Mouse (Mus musculus) liver, postnatal 0 days (tissue): ENCODE results near the gene Foxo6. TPM values are rescaled to one million over a fixed set of nuclear protein-coding genes. Genes with fewer than 3 reads are reported as not detected.

Experiments used
- ATAC-seq: fragments of 200-750 bp; cut with Nextera tagmentation; 2 replicates; pipeline ENCODE4 v1.8.0; 2017; ENCODE audit warnings: mild to moderate bottlenecking, moderate library complexity
- DNase-seq: peaks from one replicate; pipeline ENCODE4 v3.0.0-alpha.2; 2016
- H3K27ac ChIP-seq: fragments of 300-500 bp; sonication (generic); 2 replicates; pipeline ENCODE4 v1.5.1; 2014; ENCODE audit warnings: antibody characterized with exemption, moderate library complexity, mild to moderate bottlenecking, low read depth
- H3K27me3 ChIP-seq: fragments of 300-500 bp; sonication (generic); 2 replicates; pipeline ENCODE4 v1.6.1; 2014; ENCODE audit warnings: low read length, control low read depth, mixed read lengths; ENCODE audit not compliant: insufficient read depth
- H3K36me3 ChIP-seq: fragments of 300-500 bp; sonication (generic); replicated peaks from 2 replicates; pipeline ENCODE4 v1.6.1; 2014; ENCODE audit warnings: mild to moderate bottlenecking, control low read depth, low read length, moderate library complexity, mixed read lengths; ENCODE audit not compliant: insufficient read depth
- H3K4me1 ChIP-seq: fragments of 300-500 bp; sonication (generic); 2 replicates; pipeline ENCODE4 v1.6.1; 2014; ENCODE audit warnings: antibody characterized with exemption, mild to moderate bottlenecking, control low read depth; ENCODE audit not compliant: insufficient read depth
- H3K4me2 ChIP-seq: fragments of 300-500 bp; sonication (generic); 2 replicates; pipeline ENCODE4 v1.6.1; 2014; ENCODE audit warnings: low read depth, mild to moderate bottlenecking, low read length, moderate library complexity, mixed read lengths
- H3K4me3 ChIP-seq: fragments of 300-500 bp; sonication (generic); 2 replicates; pipeline ENCODE4 v1.5.1; 2014; ENCODE audit warnings: low read depth, low read length
- H3K9ac ChIP-seq: fragments of 300-500 bp; sonication (generic); replicated peaks from 2 replicates; pipeline ENCODE4 v1.6.1; 2014; ENCODE audit warnings: mild to moderate bottlenecking, moderate library complexity
- H3K9me3 ChIP-seq: fragments of 300-500 bp; sonication (generic); 2 replicates; pipeline ENCODE4 v1.6.1; 2016; ENCODE audit warnings: mild to moderate bottlenecking, control low read depth, low read length, mixed read lengths
- CTCF ChIP-seq: sonication (generic); IDR thresholded peaks from 2 replicates; pipeline ENCODE4 v1.5.1; 2016; ENCODE audit warnings: antibody characterized with exemption, low read depth
- EP300 ChIP-seq: IDR thresholded peaks from 2 replicates; pipeline ENCODE4 v1.6.1; 2016; ENCODE audit warnings: antibody characterized with exemption, low read depth, mild to moderate bottlenecking
- WGBS: fragments of 180-500 bp; shearing (Covaris S2); extraction: QIAGEN DNeasy Blood & Tissue Kit; methylation state at CpG from one replicate; pipeline ENCODE4 v1.1.7; 2014; ENCODE audit not compliant: insufficient replicate concordance; 5-methylcytosine and 5-hydroxymethylcytosine counted together
- polyA plus RNA-seq: library from polyadenylated mRNA; unstranded; fragments of >200 nt; fragmentation: Nextera tagmentation; extraction: Ambion mirVana; gene quantifications from 2 replicates; pipeline ENCODE4 v1.2.1, GENCODE M21; 2015

Foxo6 gene
- polyA plus RNA-seq, 1 experiment from 2014 or later: not detected

DNA sequence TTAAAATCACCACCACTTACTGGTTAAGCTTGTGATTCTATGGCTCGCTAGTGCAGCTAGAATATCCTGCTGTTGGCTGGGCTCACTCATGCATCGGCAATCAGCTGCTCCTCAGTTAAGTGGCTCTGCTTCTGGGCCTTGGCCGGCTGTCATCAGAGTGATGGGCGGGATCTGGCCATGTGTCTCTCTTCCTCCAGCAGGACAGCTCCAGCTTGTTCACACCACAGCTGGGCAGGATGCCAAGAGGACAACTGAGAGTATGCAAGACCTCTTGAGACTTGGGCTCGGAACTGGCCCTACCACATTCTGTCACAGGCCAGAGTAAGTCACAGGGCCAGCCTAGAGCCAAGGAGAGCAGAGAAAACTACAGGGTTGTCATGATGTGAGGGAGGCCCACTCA is 39.7 kb downstream of the Foxo6 start:
- Histone ChIP-seq H3K4me2 (no peak overlapping the region), H3K9ac (no peak overlapping the region), H3K4me1 (no peaks in the 10 kb centered on the region), H3K4me3 (no peak overlapping the region), H3K27me3 (no peaks in the 10 kb centered on the region), H3K9me3 (no peaks in the 10 kb centered on the region), H3K36me3 (no peaks in the 10 kb centered on the region), H3K27ac (no peak overlapping the region)
- 58% methylated on average over 5 of the region's 5 CpGs for WGBS
- ATAC-seq (no peak), DNase-seq (no peak)
- TF ChIP-seq CTCF (no peak), EP300 (no peak)

DNA sequence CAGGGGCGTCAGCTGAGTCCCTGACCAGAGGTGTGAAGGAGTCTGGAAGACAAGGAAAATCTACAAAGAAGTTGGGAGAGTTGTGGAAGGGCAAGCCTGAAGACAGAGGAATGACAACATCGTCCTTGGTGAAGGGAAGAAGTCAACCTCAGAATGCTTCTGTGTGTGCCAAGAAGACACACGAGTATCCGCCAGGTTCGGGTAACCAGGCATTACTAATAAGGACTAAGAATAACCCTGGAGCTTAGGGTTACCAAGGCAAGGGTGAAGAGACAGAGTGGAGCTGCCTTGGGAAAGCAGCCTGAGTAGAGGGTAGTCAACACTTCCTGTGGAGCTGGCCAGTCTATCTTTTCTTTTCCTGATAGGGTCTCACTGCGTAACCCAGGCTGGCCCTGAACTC is 41.1 kb downstream of the Foxo6 start:
- Histone ChIP-seq H3K9ac (no peak overlapping the region), H3K27ac (no peak overlapping the region), H3K4me1 (no peaks in the 10 kb centered on the region), H3K27me3 (no peaks in the 10 kb centered on the region), H3K36me3 (no peaks in the 10 kb centered on the region), H3K4me2 (no peak overlapping the region), H3K4me3 (no peak overlapping the region), H3K9me3 (no peaks in the 10 kb centered on the region)
- no peak for ATAC-seq
- TF ChIP-seq CTCF (no peak), EP300 (no peak)
- no peak for DNase-seq
- 68% methylated on average over 6 of the region's 6 CpGs for WGBS

DNA sequence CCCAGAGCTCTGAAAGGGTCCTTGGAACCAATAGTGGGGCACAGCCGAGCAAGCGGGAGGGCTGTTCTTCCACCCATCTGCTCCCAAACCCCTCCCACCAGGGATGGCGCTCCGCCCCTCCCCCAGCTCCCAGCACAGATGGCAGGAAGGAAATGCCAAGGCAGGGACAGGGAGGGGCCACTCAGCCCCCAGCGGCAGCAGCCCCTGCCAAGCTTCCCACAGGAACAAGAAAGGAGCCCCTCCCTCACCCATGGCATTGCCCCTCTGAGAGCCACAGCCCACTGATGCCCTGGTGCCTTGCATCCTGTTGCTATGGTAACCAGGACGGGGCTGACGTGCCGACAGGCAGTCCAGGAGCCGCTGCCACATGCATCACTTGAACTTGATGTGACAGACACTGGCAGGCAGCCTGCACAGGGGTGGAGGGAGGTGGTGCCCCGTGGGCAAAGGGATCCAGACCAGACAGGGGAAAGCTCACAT is 44.3 kb downstream of the Foxo6 start:
- TF ChIP-seq CTCF (no peak), EP300 (no peak)
- Histone ChIP-seq H3K4me3 (no peak overlapping the region), H3K9ac (no peak overlapping the region), H3K4me2 (no peak overlapping the region), H3K4me1 (no peaks in the 10 kb centered on the region), H3K36me3 (no peaks in the 10 kb centered on the region), H3K27me3 (no peaks in the 10 kb centered on the region), H3K9me3 (no peaks in the 10 kb centered on the region), H3K27ac (no peak overlapping the region)
- WGBS: 11% methylated on average over 10 of the region's 10 CpGs
- no peak for DNase-seq
- no peak for ATAC-seq

DNA sequence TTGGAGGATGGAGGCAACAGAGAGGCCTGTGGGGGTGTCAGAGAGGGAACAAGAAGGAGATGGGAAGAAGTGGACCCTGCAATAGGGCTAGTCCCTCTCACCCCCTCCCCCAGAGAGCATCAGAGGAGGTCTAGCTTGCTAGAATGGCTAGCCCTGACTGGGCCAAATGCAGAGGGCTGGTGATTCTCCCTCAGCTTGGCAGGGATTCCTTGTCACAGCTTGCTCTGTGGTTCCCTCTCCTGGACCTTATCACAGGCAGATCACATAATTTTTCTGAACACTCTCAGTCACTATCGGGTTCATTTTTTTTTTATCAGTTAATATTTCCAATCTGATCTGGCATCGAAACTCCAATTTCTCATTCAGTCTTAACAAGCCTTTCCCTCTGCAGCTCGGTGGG is 46.0 kb downstream of the Foxo6 start:
- TF ChIP-seq EP300: no peak
- TF ChIP-seq CTCF: no peak
- no peak for ATAC-seq

DNA sequence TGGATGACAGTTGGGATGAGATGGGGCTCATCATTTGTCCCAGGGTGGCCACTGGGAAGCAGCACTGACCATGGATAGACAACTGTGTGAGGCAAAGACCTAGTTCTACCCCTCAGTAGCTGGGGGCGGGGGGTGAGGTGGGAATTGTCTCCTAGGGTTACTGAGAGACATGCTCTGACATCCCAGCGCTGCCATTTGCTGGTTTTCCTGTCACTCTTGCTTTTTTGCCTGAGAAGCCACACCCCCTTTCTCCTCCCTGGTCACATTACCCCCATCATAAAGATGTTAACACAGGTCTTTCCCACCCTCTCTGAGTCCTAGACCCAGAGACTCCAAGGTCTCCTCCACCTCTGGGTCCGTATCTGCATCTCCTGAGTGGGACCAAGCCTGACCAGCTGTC is 47.7 kb downstream of the Foxo6 start:
- Histone ChIP-seq H3K27me3 (no peaks in the 10 kb centered on the region), H3K27ac (no peak overlapping the region), H3K4me3 (no peak overlapping the region), H3K4me2 (no peak overlapping the region), H3K36me3 (no peaks in the 10 kb centered on the region), H3K4me1 (no peaks in the 10 kb centered on the region), H3K9me3 (no peaks in the 10 kb centered on the region), H3K9ac (no peak overlapping the region)
- TF ChIP-seq EP300 (no peak), CTCF (no peak)
- DNase-seq: no peak
- 56% methylated on average over 3 of the region's 3 CpGs for WGBS
- ATAC-seq: no peak

More for the DNA sequence above, 46.0 kb downstream of the Foxo6 start:
- 74% methylated on average over 3 of the region's 3 CpGs for WGBS
- Histone ChIP-seq H3K9me3 (no peaks in the 10 kb centered on the region), H3K4me2 (no peak overlapping the region), H3K27me3 (no peaks in the 10 kb centered on the region), H3K27ac (no peak overlapping the region), H3K36me3 (no peaks in the 10 kb centered on the region), H3K4me3 (no peak overlapping the region), H3K9ac (no peak overlapping the region), H3K4me1 (no peaks in the 10 kb centered on the region)
- DNase-seq: no peak

DNA sequence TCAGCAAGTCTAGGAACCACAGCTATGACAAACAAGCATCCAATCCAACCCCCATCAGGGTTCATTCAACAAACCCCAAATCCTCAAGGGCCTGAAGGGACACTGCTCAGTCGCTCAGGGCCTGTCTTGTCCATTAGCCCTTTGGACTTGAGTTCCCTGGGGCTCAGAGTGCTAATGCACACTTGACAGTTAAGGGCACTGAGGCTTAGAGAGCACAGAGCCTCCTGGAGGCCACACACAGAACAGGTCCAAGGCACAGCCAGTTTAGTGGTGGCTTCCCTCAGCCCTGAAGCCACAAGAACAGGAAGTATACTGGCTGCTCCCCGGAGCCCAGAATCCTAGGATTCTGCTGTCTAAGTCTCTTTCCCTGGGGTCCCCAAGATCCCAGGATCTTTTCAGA is 53.9 kb downstream of the Foxo6 start:
- no peak for ATAC-seq
- Histone ChIP-seq H3K27me3 (no peaks in the 10 kb centered on the region), H3K4me1 (no peaks in the 10 kb centered on the region), H3K4me3 (no peak overlapping the region), H3K9me3 (no peaks in the 10 kb centered on the region), H3K9ac (no peak overlapping the region), H3K4me2 (no peak overlapping the region), H3K27ac (no peak overlapping the region), H3K36me3 (no peaks in the 10 kb centered on the region)
- DNase-seq: no peak
- TF ChIP-seq CTCF (no peak), EP300 (no peak)
- WGBS: 23% methylated on average over 2 of the region's 2 CpGs

DNA sequence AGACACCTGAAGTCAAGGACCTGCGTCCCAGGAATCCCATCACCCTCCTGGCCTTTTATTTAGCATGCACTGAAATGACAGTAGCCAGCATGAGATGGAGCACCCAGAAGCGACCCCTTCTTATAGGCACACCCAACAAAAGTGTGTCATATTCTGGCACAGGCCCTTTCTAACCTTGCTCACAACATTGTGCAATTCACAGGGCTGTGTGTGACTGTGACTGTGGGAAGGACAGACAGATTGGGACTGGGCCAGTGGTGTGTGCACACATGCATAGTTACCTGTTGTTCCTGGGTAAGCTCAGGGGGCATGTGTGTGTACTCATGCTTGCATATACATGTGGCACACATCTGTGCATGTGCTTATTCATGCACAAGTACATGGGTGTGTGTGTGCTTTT is 54.6 kb downstream of the Foxo6 start:
- no peak for DNase-seq
- H3K9me3 ChIP-seq: no peaks in the 10 kb centered on the region

More for the DNA sequence above, 54.6 kb downstream of the Foxo6 start:
- Histone ChIP-seq H3K27me3 (no peaks in the 10 kb centered on the region), H3K9ac (no peak overlapping the region), H3K4me3 (no peak overlapping the region), H3K4me1 (no peaks in the 10 kb centered on the region), H3K27ac (no peak overlapping the region), H3K4me2 (no peak overlapping the region), H3K36me3 (no peaks in the 10 kb centered on the region)
- ATAC-seq: no peak
- TF ChIP-seq CTCF (no peak), EP300 (no peak)
- 66% methylated on average over 2 of the region's 2 CpGs for WGBS
